Mouse (Mus musculus) urinary bladder, postnatal 25 days (tissue): ENCODE results near the gene Megf6.

Experiments used
- DNase-seq: peaks from one replicate; pipeline ENCODE4 v3.0.0; 2022; ENCODE audit warnings: low spot score

Megf6 gene

DNA sequence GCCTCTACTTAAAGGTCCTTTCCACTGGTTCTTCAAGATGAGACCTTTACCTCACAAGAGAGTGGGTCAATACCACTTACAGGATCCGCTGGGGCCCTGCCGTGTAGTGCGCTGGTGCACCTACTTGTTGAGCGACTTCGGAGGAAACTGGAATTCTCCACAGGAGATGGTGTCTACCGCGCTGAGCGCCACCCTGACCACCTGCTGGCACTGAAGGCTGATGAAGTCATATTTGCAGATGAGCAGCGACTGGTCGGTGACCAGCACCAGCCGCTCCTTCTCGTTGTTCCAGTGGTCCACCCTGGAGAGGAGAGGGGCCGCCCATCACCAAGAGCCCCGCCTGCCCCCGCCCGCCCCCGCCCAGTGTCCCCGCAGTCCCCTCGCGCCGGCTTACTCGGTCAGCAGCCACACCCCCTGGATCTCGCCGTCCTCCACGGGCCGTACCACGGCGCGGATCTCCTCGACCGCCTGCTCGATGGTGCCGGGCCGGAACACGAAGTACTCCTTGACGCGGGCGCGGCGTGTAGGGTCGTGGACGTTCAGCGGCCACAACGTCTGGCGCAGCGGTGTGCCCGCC, 10.5 kb upstream of the Megf6 start:
- DNase-seq = no peak

DNA sequence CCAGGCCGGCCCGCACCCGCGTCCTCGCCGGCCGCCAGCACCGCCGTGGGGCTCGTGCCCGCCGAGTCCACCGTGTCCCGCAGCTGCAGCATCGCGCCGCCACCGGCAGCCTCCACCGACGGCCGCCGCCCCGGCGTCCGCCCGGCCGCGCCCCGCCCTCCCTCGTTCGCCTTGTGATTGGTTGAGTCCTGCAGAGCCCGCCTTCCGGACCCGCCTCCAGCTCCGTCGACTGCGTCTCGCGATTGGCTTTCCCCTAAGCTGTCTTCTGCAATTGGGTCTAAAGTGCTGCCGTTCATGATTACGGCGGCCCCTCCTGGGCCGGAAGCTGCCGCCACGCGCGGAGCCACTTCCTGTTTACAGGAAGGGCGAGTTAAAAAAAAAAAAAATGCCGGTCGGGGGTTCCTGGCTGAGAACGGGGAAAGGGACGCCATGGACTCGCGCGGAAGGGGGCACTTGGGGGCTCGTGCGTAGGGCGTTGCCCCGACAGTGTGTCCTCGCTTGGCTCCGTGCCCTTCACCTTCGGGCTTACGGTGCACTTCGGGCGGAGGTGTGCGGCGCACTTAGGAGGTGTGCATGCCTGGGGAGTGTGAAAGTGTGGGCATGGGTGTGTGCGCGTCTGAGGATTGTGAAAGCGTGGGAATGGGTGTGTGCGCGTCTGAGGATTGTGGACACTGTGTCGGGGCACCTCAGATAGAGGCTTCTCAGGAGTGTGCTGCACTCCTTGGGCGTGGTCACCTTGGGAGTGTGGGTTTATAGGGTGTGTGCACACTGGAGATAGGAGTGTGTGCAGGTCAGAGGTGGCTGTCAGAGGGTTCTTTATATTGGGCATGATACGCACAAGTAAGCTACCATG, 9.8 kb upstream of the Megf6 start, which contains the start of gene Tprgl:
Gene Tprgl (minus strand): TSS at position 129 of the 853 bp plus-strand sequence.
- DNase-seq = peak; percentile 94

DNA sequence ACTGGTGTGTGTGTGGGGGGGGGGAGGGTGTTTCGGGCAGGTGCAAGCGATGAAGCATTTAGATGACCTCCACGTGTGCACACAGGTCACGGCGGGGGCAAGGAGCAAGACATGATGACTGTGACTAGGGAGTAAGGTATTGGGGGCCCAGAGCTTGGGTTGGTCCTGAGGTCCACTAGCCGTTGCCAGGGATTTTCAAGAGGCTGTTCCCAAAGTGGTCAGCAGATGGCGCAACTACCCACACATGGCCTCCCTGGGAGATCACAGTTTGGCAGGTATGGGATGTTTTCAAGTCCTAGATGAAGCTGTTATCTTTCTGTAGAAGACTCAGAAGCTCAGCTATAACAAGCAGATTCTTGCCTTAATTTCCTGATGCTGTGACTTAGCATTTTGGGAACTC, 7.2 kb upstream of the Megf6 start:
- peak; percentile 71 for DNase-seq

DNA sequence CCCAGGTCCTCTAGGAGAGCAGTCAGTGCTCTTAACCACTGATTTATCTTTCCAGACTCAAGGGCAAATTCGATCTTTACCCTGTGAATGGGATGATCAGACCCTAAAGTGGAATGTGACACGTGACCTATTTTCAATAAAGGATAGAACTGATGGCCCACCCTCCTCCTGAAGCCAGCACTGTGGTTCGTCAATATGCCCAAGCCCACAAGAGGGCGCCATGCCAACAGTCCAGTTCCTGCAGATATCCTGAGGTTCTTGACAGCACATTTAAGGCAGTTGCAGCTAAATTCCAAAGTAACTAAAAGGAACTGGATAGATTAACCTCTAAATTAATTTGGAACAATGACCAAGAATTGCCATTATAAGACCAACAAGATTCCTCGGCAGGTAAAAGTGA, 3.5 kb upstream of the Megf6 start:
- DNase-seq = peak; percentile 70

DNA sequence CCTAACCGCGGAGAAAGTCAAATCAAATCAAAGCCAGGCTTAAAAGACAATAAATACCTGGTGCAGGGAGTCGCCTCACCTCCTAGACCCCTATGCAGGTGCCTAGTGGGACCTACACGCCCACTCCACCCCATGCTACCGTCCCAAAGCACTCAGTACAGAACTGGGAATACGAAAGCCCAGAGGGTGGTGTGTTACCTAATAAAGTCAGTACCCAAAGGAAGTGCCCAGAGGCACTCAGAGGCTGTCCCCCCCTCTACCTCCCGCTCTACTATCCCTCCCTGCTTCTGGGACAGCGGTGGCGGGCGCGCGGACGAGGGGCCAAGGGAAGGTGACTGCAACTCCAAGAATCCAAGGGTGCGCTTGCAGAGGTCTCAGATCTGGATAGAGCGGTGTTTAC, 509 bp upstream of the Megf6 start:
- no peak for DNase-seq

DNA sequence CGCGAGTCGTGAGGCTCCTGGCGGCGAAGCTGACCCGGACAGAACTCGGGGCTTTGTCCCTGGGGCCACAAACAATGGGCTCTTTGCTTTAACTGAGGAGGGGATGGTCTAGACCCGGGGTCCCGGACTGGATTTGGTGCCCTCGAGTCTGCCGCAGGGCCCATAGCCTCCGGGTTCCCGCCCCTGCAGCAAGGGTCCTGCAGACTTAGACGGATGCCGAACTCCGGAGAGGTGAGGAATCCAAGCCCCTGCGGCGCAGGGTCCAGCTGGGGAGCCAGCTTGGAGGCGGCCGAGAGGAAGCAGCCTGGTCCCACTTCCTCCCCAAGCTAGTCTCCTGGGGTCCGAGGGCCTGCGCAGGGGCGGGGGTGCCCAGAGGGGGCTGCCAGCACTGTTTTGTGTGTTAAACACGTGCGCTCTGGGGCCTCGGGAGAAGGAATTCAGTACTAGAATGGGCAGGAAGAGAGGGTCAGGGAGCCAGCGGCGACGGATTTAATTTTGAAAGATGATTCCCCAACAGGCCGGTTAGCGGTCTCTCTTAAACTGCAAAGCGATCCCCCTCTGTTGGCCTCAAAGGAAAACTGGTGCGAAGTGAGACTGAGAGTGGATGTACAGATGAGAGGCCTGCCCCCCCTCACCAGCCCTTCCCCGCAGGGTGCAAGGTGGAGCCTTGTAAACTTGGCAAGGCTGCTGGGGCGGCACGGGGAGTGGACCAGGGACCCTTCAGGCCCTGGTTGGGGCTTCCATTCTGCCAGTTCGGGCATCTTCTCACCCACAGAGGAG, 811 bp downstream of the Megf6 start:
- DNase-seq = no peak

DNA sequence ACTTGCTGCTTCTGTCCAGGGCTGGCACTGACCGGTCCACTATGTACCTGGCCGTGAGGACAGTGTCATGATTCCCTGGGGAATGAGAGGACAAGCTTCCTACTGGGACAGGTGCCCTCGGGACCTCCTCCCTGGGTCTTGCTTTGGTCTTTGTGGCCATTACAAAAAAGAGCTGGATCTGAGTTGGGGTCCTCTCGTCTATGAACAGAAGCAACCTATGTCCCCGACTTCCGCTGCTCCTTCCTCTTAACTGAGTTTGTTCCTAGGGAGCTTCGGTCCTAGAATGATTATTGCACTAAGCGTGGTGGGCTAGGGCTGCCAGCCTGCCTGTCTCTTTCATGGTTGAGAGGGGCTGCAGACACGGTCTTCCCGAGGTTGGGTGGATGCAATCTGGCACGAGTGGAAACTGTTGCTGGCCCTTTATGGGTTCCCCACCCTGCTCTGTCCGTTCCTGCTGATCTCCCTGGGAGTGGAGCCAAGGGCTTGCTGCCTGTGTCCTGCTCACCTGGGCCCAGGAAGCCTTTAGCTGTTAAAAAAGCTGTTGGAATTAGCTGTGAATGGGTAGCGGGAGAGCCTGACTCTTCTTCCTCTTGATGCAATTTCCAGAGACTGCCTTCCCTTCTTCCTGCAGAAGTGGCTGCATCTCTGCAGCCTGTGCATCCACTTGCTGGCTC, 1.5 kb downstream of the Megf6 start:
- no peak for DNase-seq

DNA sequence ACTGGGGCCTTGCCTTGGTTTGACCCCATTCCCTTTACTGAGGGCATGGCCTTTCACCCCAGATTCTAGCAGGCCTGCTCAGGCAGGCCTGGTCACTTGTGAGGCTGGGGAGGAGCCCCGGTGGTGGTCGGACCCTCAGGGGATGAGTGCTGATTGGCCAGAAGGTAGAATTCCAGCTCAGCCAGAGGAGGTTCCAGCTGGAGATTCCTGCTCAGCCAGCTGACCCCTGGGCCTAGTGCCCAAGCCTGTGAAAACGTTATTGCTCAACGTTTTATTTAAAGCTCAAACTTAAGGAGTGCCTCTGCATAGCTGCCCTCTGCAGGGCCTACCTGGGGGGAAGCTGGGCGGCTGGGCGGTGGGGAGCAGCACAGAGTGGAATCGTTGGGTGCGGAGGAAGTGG, 6.7 kb downstream of the Megf6 start:
- DNase-seq = peak; percentile 22

DNA sequence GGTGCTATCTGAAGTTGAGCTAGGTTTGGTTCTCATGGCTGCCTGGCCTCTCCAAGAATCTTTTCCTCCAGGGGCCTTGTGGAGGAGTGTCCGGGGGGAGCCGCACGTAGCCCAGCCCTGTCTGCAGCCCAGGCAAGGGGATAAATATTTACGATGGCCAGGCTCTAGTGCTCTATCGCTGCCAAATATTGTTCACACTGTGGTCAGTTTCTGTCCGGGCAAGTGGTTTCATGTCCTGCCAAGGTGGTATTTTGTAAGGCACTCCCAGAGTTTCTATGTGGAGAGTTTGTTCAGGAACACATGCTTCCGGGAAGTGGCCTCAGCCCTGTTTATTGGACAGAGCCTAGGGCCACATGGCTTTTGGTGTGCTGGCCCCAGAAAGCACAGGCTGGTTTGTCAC, 10.5 kb downstream of the Megf6 start:
- DNase-seq = no peak

DNA sequence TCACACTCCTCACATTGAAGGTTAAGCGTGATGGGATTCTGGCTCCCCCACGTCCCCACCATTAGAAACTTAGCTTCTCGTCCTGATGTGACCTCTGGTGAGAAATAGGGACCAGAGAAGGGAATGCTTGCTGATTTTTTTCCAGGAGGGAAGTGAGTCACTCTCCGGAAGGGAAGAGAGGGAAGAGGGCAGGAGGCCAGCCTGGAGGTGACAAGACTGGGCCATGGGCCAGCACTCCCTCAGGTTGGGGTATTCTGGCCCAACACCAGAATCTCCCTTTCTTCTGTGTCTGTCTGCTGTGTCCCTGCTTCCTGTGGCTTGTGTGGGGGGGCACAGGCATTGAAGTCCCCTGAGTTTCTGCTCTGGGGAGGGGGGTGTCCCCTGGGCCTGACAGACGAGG, 13.0 kb downstream of the Megf6 start:
- DNase-seq = no peak

DNA sequence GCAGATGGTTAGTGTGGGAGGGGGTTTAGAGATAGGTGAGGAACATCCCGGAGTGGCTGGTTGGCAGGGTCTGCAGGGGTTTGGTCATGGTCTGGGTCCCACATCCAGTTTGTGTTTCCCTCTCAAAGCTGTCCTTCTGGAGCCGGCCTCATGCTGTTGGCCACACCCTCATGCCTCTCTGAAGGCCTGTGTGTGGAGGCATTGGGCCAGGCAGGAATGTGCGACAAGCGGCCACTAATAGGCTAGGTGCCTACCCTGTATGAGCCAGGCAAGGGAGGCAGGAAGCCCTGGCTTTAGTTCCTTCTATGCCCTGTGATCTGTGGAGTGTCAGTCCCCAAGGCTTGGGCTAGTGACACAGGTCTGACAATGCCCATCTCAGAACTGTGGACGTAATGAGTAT, 14.5 kb downstream of the Megf6 start:
- no peak for DNase-seq

DNA sequence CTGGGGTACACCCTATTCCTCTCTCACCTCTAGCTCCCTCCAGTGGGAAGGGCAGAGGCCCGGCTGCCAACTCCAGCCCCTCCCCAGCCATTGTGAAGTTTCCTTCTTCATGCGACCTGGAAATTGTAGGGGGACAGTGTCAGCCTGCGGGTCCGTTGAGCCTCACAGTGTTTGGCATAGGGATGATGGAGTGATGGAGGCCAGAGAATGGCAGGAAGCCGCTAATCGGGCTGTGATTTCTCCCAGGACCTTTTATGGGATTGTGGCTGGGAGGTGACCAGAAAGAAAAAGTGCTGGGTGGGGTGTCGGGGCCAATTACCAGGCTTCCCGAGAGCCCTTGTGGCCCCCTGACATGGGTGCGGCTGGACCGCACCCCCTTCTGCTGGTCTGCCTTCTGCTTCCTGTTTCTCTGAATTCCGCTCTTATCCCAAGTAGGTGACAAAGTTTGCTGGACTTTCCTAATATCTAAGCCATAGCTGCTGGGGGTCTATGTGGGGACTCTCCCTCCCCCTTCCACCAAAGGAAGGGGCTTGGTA, 15.5 kb downstream of the Megf6 start:
- DNase-seq = no peak

DNA sequence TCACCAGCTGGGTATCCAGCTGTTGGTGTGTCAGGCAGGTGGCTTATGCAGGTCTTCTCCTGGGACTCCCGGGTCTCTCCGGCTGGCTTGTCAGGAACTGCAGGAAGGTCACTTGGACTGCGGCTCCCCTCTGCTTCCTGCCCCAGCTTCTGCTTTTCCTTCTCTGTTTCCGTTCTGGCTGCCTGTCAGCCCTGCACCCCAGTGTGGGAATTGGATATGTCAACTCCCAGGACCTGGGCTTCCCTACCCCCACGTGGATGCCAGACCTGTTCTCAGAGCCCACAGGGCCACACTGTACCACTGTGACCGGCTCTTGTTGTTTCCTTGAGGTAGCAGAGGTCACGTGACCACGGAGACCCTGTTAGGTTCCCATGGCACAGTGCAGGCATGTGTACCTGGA, 18.4 kb downstream of the Megf6 start:
- DNase-seq = no peak

DNA sequence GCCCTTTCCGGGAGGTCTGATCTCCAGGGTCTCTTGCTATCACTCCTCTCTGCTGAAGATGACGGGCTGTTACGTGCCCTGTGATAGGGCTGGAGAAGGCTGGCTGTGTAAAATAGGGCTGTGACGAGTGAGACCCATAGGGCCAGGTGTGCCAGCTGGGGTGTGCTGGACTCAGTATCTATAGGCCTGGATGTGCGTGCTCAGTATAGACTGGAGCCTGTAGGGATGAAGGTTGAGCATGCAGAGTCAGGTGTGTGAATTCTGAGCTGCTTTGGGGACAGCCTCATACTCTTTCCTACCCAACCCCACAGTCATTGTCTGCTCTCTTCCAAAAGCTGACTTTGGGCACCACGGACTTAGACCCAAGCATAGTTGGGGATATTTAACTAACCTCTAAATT, 27.4 kb downstream of the Megf6 start:
- no peak for DNase-seq

DNA sequence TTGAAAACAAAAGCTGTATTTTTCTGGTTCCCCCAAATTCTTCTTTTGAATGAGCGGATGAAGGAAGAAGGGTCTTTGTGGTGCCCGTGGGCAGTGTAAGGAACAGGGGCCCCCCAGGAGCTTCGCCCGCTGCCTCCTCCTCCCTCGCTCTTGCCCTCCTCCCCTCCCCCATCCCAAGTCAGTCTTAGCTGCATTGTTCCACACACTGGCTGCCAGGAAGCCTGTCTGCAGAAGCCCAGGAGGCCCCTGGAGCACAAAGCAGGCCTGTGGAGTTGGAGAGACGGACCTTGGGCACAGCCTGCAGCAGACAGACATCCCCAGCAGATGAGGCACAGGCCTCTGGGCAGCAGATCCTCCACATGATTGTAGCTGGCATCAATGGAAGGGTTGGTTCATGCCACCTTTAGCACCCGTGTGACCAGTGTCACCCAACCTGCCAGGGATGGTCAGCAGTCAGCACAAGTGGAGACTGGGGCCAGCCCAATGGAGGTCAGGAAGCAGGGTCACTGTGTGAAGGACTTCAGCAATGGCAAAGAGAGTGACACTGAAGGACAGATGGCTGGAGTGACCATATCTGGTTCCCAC, 27.9 kb downstream of the Megf6 start:
- DNase-seq = no peak

DNA sequence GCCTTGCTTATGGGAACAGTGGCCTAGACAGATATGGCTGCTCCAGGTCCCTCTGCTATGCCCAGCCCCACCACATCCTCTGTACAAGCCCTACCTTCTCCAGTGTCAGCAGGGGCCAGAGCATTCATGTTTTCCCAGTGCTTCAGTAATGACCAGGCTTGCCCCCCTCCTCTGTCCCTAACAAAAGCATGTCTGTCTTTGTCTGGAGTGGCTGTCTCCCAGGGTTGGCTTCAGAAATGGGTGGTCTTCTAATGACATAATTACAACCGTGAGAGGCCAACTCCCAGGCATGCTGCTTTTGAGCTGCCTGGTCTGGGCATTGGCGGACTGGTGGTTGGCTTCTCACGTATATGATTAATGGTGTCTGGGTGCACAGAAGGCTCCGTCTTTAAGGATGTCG, 31.0 kb downstream of the Megf6 start:
- DNase-seq = no peak

DNA sequence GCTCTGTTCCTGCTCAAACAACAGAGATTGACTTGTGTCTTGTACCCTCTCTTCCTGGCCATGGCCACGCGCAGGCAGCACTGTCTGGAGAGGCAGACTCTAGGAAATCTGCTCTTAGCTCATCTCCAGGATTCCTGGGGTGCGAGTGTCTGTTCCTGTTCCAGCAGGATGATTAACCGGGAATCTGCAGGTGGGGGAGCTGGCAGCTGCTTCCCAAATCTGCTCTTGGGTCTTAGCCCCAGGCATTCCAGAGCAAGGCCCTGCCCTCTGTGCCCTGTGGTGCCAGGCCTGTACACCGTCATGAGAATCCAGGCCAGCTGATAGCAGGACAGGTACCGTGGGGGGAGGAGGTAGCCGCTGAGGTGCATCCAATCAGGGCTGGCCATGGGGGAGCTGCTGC, 34.0 kb downstream of the Megf6 start:
- no peak for DNase-seq

DNA sequence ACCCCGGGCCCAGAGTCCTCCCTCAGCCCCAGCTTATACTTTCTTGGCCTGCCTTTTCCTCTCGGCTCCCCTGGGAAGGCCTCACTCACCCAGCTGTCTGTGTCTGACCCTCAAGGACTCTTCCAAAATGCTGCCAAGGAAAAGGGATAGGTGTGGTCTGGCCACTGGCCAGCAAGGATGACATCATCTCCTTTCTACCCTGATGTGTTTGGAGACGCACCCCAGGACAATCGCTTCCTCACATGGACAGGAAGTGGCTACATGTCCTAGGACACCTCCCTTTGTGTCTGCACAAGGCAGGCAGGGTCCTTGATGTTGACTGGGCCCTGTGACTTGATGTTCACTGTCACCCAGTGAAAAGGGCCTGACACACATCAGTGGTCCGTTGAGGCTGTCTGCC, 34.9 kb downstream of the Megf6 start:
- no peak for DNase-seq

DNA sequence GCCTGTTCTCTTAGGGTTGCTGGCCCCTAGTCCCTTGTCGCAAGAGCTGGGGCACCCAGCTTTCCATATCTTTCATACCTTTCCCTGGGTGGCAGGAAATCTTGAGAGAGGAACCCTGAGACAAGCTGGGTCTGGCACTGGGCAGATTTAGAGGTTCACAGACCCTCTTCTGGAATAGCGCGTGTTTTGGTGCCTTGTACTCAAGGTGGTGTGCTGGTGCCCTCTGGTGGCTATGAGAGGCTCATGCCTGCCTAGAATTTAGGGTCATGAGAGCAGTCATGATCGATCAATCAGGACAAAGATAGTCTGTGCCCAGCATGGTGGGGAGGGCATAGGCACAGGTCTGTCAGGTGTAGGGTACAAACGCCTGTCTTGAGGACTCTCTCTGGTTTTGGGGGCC, 36.7 kb downstream of the Megf6 start:
- DNase-seq = peak; percentile 64

DNA sequence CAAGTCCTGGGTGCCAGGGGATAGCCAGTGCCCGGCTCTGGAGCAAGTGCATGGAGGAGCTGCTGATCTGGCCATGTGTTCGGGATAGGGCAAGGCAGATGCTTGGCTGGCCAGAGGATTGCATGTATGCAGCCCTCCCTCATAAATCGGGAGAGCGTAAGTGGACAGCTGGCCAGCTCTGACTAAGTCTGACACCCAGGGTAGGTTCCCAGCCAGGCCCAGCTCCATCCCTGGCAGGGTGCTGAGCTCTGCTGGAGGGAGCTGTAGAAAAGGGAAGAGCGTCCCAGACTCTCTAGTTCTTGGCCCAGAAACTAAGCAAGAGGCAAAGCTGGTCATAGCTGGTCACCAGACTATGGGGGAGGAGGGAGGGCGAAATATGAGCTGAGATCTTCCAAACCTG, 38.5 kb downstream of the Megf6 start:
- DNase-seq = no peak

DNA sequence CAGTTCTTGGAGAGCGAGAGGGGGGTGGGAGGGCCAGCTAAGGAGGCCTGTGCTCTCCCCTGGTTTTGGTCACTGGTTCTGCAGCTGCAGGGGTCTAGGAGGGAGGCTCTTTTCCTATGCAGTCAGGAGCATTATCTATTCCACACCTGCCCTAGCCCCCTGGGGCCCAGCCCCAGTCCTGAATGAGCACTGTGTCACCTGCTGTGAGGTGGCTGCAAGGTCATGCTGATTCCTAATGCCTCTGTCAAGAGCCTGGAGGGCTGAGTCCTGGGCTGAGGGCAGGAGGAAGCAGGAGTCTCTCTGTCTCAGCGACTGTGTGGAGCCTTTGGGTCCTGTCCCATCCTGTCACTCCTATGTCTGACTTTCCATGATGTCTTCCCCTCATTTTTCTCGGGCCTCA, 39.3 kb downstream of the Megf6 start:
- DNase-seq = no peak

DNA sequence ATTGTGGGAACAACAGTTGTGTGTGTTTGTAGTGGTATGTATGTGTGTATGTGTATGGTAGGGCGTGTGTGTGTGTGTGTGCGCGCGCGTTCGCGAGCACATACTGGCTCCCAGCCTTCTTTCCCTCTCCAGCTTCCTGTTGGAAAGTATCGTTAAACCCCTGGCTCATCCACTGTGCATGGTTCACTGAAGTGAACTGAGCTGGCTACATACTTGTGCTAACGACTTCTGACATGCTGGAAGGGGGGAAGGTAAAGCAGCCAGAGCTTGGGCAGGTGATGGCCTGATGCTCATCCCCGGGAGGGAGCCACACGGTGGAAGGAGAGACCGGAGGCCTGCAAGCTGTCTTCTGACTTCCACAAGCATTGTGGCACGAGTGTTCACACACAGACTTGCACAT, 40.9 kb downstream of the Megf6 start:
- DNase-seq = no peak
